Mouse (Mus musculus): ENCODE data around the gene Pcp4. TPM values are rescaled to one million over a fixed set of nuclear protein-coding genes. Genes with fewer than 3 reads are reported as not detected.
A peak's percentile ranks its signal among the peaks of the same experiment; 100 is the strongest.

The Pcp4 gene
- polyA plus RNA-seq, 1 experiment from 2014 or later, result 32.6 TPM

DNA sequence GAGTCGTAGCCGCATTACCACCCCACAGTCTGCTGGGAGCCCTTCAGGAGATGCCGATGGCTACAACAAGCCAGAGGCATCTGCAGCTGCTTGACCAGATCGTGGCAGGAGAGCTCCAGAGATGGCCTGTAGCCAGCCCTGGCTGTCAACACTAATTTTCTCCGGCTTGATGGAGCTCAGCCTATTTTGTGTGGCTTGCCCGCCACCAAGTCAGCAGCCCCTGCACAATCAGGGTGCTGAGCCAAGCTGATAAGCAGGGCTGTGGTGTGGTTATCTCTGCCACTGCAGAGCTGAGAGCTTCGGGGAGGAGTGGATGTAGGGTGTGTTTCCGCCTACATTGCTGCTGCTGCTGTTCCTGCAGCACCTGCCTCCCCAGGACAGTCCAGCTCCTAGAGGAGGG lies 66.3 kb downstream of the Pcp4 start:
- peak; percentile 26; the same call in 1 of the 2 replicates for ATAC-seq (ENCODE audit: low read depth)
- DNase-seq (ENCODE audit: low spot score), result peak; percentile 40

DNA sequence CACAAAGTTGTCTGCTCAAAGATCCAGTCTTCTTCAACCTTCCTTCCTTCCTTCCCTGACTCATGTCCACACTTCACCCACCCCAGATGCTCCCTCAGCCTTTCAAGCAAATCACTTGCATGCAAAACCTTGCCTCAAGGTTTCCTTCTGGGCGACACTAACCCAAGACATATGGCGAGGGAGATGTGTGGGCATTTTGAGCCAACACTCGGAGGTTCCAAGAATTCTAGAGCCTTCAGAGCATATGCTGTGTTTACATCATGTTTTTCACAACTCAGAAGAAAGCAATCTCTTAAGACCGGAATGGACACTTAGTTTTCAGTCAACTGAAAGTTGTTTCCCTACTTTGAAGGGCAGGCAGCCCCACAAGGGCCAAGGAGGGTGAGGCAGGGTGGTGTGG lies 67.9 kb downstream of the Pcp4 start:
- Histone ChIP-seq H3K9me3 (ENCODE audit: control insufficient read depth, low read length) (no peaks in the 10 kb centered on the region), H3K4me2 (ENCODE audit: low read depth, low read length) (no peak overlapping the region), H3K36me3 (ENCODE audit: control insufficient read depth, insufficient read depth, low read length) (no peaks in the 10 kb centered on the region), H3K4me1 (ENCODE audit: control insufficient read depth, insufficient read depth, low read length) (0 out of 2 replicates have a peak, but pooled peaks cover 8% of the 10 kb centered on the region), H3K27me3 (replicated peaks; ENCODE audit: control insufficient read depth, insufficient read depth, low read length) (no peaks in the 10 kb centered on the region), H3K9ac (ENCODE audit: low read depth, low read length) (no peak overlapping the region), H3K4me3 (ENCODE audit: low read depth, low read length) (no peak overlapping the region), H3K27ac (replicated peaks; ENCODE audit: low read depth, low read length) (no peak overlapping the region)
- no peak for DNase-seq (ENCODE audit: low spot score)
- 83% methylated on average over 4 of the region's 4 CpGs for WGBS
- ATAC-seq (ENCODE audit: low read depth), result no peak

More for the DNA sequence above, 66.3 kb downstream of the Pcp4 start:
- H3K4me3 ChIP-seq (ENCODE audit: low read depth, low read length), result no peak overlapping the region
- H3K4me1 ChIP-seq (ENCODE audit: control insufficient read depth, insufficient read depth, low read length), result 0 out of 2 replicates have a peak, but pooled peaks cover 3% of the 10 kb centered on the region
- H3K9me3 ChIP-seq (ENCODE audit: control insufficient read depth, low read length), result no peaks in the 10 kb centered on the region
- H3K9ac ChIP-seq (ENCODE audit: low read depth, low read length), result no peak overlapping the region
- H3K4me2 ChIP-seq (ENCODE audit: low read depth, low read length), result no peak overlapping the region
- H3K27me3 ChIP-seq (replicated peaks; ENCODE audit: control insufficient read depth, insufficient read depth, low read length), result no peaks in the 10 kb centered on the region
- no peaks in the 10 kb centered on the region for H3K36me3 ChIP-seq (ENCODE audit: control insufficient read depth, insufficient read depth, low read length)
- 59% methylated on average over 8 of the region's 8 CpGs for WGBS
- no peak overlapping the region for H3K27ac ChIP-seq (replicated peaks; ENCODE audit: low read depth, low read length)

DNA sequence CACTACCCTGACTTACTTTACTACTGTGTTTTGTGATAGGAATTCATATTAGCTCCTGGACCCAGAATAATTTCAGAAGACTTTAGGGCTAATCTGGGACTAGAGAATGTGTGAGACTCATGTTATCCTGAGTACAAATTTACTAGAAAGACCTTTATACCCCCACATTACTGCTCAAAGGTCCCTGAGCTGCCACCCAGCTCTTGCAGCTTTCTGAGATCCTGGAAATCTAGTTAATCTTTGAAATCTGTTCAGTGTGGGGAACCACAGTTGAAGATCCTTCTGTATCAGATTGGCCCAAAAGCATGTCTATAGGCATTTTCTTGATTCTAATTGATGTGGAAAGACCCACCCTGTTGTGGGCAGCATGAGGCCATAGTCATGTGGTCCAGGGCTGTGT lies 69.0 kb downstream of the Pcp4 start:
- DNase-seq (ENCODE audit: low spot score), result no peak

DNA sequence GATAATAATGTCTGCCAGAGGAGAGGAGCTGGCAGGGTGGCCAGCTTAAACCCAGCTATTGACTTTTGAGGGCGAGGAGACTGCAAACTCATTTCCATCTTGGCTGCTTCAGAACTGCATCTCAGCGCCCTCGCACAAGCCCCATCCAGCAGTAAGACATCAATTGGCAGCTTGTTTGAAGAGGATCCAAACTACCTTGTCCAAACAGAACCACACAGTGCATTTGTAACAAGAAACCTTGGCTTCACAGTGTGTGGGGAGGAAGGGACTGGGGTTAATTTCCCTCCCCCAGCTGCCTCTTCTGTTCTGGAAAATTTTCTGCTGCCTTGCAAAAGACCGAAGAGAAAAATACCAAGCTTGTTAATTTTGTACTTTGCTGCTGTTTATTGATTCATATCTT lies 71.7 kb downstream of the Pcp4 start:
- Histone ChIP-seq H3K9me3 (ENCODE audit: control insufficient read depth, low read length) (no peaks in the 10 kb centered on the region), H3K4me2 (ENCODE audit: low read depth, low read length) (no peak overlapping the region), H3K4me3 (ENCODE audit: low read depth, low read length) (no peak overlapping the region), H3K36me3 (ENCODE audit: control insufficient read depth, insufficient read depth, low read length) (no peaks in the 10 kb centered on the region), H3K4me1 (ENCODE audit: control insufficient read depth, insufficient read depth, low read length) (0 out of 2 replicates have a peak, but pooled peaks cover 8% of the 10 kb centered on the region), H3K27me3 (replicated peaks; ENCODE audit: control insufficient read depth, insufficient read depth, low read length) (no peaks in the 10 kb centered on the region), H3K9ac (ENCODE audit: low read depth, low read length) (no peak overlapping the region), H3K27ac (replicated peaks; ENCODE audit: low read depth, low read length) (no peak overlapping the region)
- ATAC-seq (ENCODE audit: low read depth) (no peak), DNase-seq (ENCODE audit: low spot score) (peak; percentile 72)
- WGBS, result 25% methylated on average over 4 of the region's 4 CpGs

More for the DNA sequence above, 69.0 kb downstream of the Pcp4 start:
- Histone ChIP-seq H3K9ac (ENCODE audit: low read depth, low read length) (no peak overlapping the region), H3K27me3 (replicated peaks; ENCODE audit: control insufficient read depth, insufficient read depth, low read length) (no peaks in the 10 kb centered on the region), H3K4me2 (ENCODE audit: low read depth, low read length) (no peak overlapping the region), H3K36me3 (ENCODE audit: control insufficient read depth, insufficient read depth, low read length) (no peaks in the 10 kb centered on the region), H3K27ac (replicated peaks; ENCODE audit: low read depth, low read length) (no peak overlapping the region), H3K9me3 (ENCODE audit: control insufficient read depth, low read length) (no peaks in the 10 kb centered on the region), H3K4me3 (ENCODE audit: low read depth, low read length) (no peak overlapping the region), H3K4me1 (ENCODE audit: control insufficient read depth, insufficient read depth, low read length) (0 out of 2 replicates have a peak, but pooled peaks cover 8% of the 10 kb centered on the region)
- ATAC-seq (ENCODE audit: low read depth), result no peak

DNA sequence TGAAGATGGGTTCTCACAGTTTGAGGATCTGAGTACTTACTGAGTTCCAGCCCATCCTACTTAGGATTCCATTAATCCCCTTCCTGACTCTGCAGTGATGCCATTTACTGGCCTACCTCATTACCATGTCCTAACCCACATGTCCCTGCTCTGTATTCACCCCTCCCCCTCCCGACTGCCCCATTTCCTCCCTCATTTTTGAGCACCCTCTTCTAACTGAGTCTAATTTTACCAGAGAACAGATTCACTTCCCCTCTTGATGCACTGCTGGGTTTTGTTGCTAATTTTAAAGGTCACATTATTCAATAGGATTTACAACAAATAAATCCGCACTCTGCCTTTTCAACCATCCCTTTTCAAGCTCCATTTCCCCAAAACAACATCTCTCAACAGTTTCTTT lies 73.7 kb downstream of the Pcp4 start:
- DNase-seq (ENCODE audit: low spot score) (no peak), ATAC-seq (ENCODE audit: low read depth) (no peak)
- H3K27me3 ChIP-seq (replicated peaks; ENCODE audit: control insufficient read depth, insufficient read depth, low read length), result no peaks in the 10 kb centered on the region
- H3K36me3 ChIP-seq (ENCODE audit: control insufficient read depth, insufficient read depth, low read length), result no peaks in the 10 kb centered on the region
- H3K4me3 ChIP-seq (ENCODE audit: low read depth, low read length), result no peak overlapping the region
- no peaks in the 10 kb centered on the region for H3K9me3 ChIP-seq (ENCODE audit: control insufficient read depth, low read length)
- WGBS, result 69% methylated on average over 2 of the region's 2 CpGs
- no peak overlapping the region for H3K27ac ChIP-seq (replicated peaks; ENCODE audit: low read depth, low read length)
- H3K4me2 ChIP-seq (ENCODE audit: low read depth, low read length), result no peak overlapping the region
- no peak overlapping the region for H3K9ac ChIP-seq (ENCODE audit: low read depth, low read length)
- 0 out of 2 replicates have a peak, but pooled peaks cover 8% of the 10 kb centered on the region for H3K4me1 ChIP-seq (ENCODE audit: control insufficient read depth, insufficient read depth, low read length)

DNA sequence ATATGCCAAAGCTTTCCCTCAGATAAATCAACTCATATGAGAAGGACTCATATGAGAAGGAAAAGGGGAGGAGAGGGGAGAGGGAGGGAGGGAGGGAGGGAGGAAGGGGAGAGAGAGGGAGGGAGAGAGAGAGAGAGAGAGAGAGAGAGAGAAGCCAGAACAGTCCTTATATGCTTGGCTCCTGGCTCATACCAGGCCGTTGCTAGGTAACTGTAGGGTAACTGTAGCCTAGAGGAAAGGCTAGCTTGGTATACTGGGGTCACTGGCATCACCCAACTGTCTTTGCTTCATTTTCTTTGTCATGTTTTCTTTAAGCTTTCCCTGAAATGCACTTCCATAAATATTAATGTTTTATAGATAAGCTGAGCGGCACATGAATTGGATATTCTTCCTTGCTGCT lies 85.3 kb downstream of the Pcp4 start:
- DNase-seq (ENCODE audit: low spot score) (no peak), ATAC-seq (ENCODE audit: low read depth) (no peak)
- Histone ChIP-seq H3K4me2 (ENCODE audit: low read depth, low read length) (no peak overlapping the region), H3K36me3 (ENCODE audit: control insufficient read depth, insufficient read depth, low read length) (no peaks in the 10 kb centered on the region), H3K9ac (ENCODE audit: low read depth, low read length) (no peak overlapping the region), H3K27ac (replicated peaks; ENCODE audit: low read depth, low read length) (no peak overlapping the region), H3K27me3 (replicated peaks; ENCODE audit: control insufficient read depth, insufficient read depth, low read length) (no peaks in the 10 kb centered on the region), H3K9me3 (ENCODE audit: control insufficient read depth, low read length) (no peaks in the 10 kb centered on the region), H3K4me3 (ENCODE audit: low read depth, low read length) (no peak overlapping the region), H3K4me1 (ENCODE audit: control insufficient read depth, insufficient read depth, low read length) (no peaks in the 10 kb centered on the region)
- WGBS, result 83% methylated on average over 2 of the region's 2 CpGs

DNA sequence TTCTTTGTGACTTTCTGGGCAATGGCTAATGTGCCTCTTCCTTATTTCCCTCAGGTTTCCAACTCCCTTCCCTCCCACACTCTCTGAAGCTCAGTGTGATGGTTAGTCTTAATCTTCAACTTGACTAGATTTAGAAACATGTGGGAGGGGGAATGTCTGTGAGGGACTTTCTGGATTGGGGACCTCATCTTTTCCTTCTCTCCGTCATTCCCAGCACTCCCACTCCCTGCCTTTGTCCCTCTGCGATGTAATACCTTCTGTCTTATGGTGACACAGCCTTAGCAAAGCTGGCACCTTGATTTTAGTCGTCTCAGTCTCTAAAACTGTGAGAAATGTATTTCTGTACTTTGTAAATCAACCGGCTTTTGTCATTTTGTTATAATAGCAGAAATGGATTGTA lies 88.0 kb downstream of the Pcp4 start:
- Histone ChIP-seq H3K36me3 (ENCODE audit: control insufficient read depth, insufficient read depth, low read length) (no peaks in the 10 kb centered on the region), H3K4me3 (ENCODE audit: low read depth, low read length) (no peak overlapping the region), H3K4me1 (ENCODE audit: control insufficient read depth, insufficient read depth, low read length) (no peaks in the 10 kb centered on the region), H3K9me3 (ENCODE audit: control insufficient read depth, low read length) (no peaks in the 10 kb centered on the region), H3K9ac (ENCODE audit: low read depth, low read length) (no peak overlapping the region), H3K27ac (replicated peaks; ENCODE audit: low read depth, low read length) (no peak overlapping the region), H3K27me3 (replicated peaks; ENCODE audit: control insufficient read depth, insufficient read depth, low read length) (no peaks in the 10 kb centered on the region), H3K4me2 (ENCODE audit: low read depth, low read length) (no peak overlapping the region)
- WGBS, result 78% methylated on average over 4 of the region's 4 CpGs
- ATAC-seq (ENCODE audit: low read depth), result no peak
- no peak for DNase-seq (ENCODE audit: low spot score)

DNA sequence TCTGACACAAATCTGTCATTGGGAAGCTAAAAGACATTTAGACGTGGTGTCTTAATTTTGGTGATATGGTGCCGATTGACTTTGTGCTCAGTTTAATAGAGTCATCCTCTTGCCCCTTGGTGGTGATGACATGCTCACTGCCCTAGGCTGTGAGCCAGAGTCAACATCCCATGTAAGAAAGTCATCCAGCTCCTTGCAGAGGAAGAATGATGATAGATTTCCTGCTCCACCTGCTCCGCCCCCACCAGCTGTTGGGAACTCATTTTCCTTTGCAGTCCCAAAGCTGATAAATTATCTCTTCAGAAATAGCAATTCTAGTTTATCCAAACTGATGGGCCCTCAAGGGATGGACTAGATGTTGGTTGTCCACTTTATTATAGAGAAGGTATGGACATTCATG lies 89.2 kb downstream of the Pcp4 start:
- no peaks in the 10 kb centered on the region for H3K36me3 ChIP-seq (ENCODE audit: control insufficient read depth, insufficient read depth, low read length)
- no peak overlapping the region for H3K9ac ChIP-seq (ENCODE audit: low read depth, low read length)
- H3K9me3 ChIP-seq (ENCODE audit: control insufficient read depth, low read length), result no peaks in the 10 kb centered on the region
- no peak for ATAC-seq (ENCODE audit: low read depth)
- H3K27ac ChIP-seq (replicated peaks; ENCODE audit: low read depth, low read length), result no peak overlapping the region
- H3K4me2 ChIP-seq (ENCODE audit: low read depth, low read length), result no peak overlapping the region
- no peaks in the 10 kb centered on the region for H3K4me1 ChIP-seq (ENCODE audit: control insufficient read depth, insufficient read depth, low read length)
- H3K27me3 ChIP-seq (replicated peaks; ENCODE audit: control insufficient read depth, insufficient read depth, low read length), result no peaks in the 10 kb centered on the region
- no peak for DNase-seq (ENCODE audit: low spot score)
- H3K4me3 ChIP-seq (ENCODE audit: low read depth, low read length), result no peak overlapping the region
- 64% methylated on average over 3 of the region's 3 CpGs for WGBS

DNA sequence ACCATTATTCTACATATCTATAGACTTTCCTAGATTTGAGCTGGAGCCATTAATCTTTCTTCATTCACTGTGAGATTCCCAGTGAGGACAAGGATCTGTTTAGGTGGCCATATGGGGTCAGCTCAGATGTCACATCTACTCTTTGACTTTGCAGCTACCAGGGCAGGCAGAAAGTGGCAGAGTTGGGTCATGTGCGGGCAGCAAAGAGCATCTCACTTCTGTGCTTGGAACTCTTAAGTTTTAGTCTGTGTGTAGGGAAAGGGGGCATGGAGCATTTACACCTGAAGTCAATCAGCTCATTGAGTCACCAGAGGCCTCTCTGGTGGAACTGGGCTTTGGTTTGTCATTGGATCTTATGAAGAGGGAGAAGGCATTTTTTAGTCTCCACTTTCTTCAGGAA lies 90.9 kb downstream of the Pcp4 start:
- no peak overlapping the region for H3K4me2 ChIP-seq (ENCODE audit: low read depth, low read length)
- DNase-seq (ENCODE audit: low spot score) (no peak), ATAC-seq (ENCODE audit: low read depth) (no peak)
- no peak overlapping the region for H3K27ac ChIP-seq (replicated peaks; ENCODE audit: low read depth, low read length)
- no peaks in the 10 kb centered on the region; the same call in 1 of the 2 replicates for H3K4me1 ChIP-seq (ENCODE audit: control insufficient read depth, insufficient read depth, low read length)
- H3K4me3 ChIP-seq (ENCODE audit: low read depth, low read length), result no peak overlapping the region
- no peaks in the 10 kb centered on the region for H3K36me3 ChIP-seq (ENCODE audit: control insufficient read depth, insufficient read depth, low read length)
- H3K9me3 ChIP-seq (ENCODE audit: control insufficient read depth, low read length), result no peaks in the 10 kb centered on the region
- 85% methylated on average over 1 of the region's 1 CpGs for WGBS
- H3K9ac ChIP-seq (ENCODE audit: low read depth, low read length), result no peak overlapping the region
- H3K27me3 ChIP-seq (replicated peaks; ENCODE audit: control insufficient read depth, insufficient read depth, low read length), result no peaks in the 10 kb centered on the region

Measured in embryonic facial prominence, embryonic 14.5 days (tissue).